Mouse (Mus musculus): ENCODE data around the gene Ppp1r12c.

GRCm38 (mm10) chr7:4527302-4527689, 25.8 kb upstream of the Ppp1r12c start:
- no peak for TF ChIP-seq CTCF (IDR thresholded peaks at IDR 0.05; ENCODE audit: insufficient read depth, low read depth, low read length)
- no peak for TF ChIP-seq POLR2A (IDR thresholded peaks at IDR 0.05; ENCODE audit: insufficient read depth, low read depth, low read length)
